Mouse (Mus musculus): ENCODE data around the gene Gm49340.

Gene Gm49340

GRCm38 (mm10) chr11:73329442-73329841 is at the start of gene Gm49340, which contains the start of the genes Aspa and Spata22:
Gene Gm49340, plus strand, starts transcription at chr11:73329741.
Gene Aspa, minus strand, starts transcription at chr11:73329596.
Gene Spata22, plus strand, starts transcription at chr11:73329741.
- no peak for TF ChIP-seq GATA4 (IDR thresholded peaks at IDR 0.05; ENCODE audit: insufficient replicate concordance, low read length)

GRCm38 (mm10) chr11:73280710-73281109 is 48.8 kb upstream of the Gm49340 start:
- no peak for TF ChIP-seq GATA4 (IDR thresholded peaks at IDR 0.05; ENCODE audit: insufficient replicate concordance, low read length)

- no peak for TF ChIP-seq GATA4 (IDR thresholded peaks at IDR 0.05; ENCODE audit: insufficient replicate concordance, low read length)
Measured at GRCm38 (mm10) chr11:73281528-73282027, 48.0 kb upstream of the Gm49340 start.

- TF ChIP-seq GATA4 (IDR thresholded peaks at IDR 0.05; ENCODE audit: insufficient replicate concordance, low read length): no peak
Measured at GRCm38 (mm10) chr11:73283369-73283768, 46.2 kb upstream of the Gm49340 start.

- TF ChIP-seq GATA4 (IDR thresholded peaks at IDR 0.05; ENCODE audit: insufficient replicate concordance, low read length): no peak
Measured at GRCm38 (mm10) chr11:73283926-73284325, 45.6 kb upstream of the Gm49340 start.

GRCm38 (mm10) chr11:73284351-73284750 is 45.2 kb upstream of the Gm49340 start:
- TF ChIP-seq GATA4 (IDR thresholded peaks at IDR 0.05; ENCODE audit: insufficient replicate concordance, low read length): no peak

GRCm38 (mm10) chr11:73289621-73290020 is 39.9 kb upstream of the Gm49340 start:
- no peak for TF ChIP-seq GATA4 (IDR thresholded peaks at IDR 0.05; ENCODE audit: insufficient replicate concordance, low read length)

GRCm38 (mm10) chr11:73303123-73303522 is 26.4 kb upstream of the Gm49340 start:
- no peak for TF ChIP-seq GATA4 (IDR thresholded peaks at IDR 0.05; ENCODE audit: insufficient replicate concordance, low read length)

GRCm38 (mm10) chr11:73315961-73316360 is 13.6 kb upstream of the Gm49340 start:
- no peak for TF ChIP-seq GATA4 (IDR thresholded peaks at IDR 0.05; ENCODE audit: insufficient replicate concordance, low read length)

GRCm38 (mm10) chr11:73323906-73324830 is 5.4 kb upstream of the Gm49340 start:
- no peak for TF ChIP-seq GATA4 (IDR thresholded peaks at IDR 0.05; ENCODE audit: insufficient replicate concordance, low read length)

- TF ChIP-seq GATA4 (IDR thresholded peaks at IDR 0.05; ENCODE audit: insufficient replicate concordance, low read length): no peak
Measured at GRCm38 (mm10) chr11:73326485-73326886, 3.1 kb upstream of the Gm49340 start.

GRCm38 (mm10) chr11:73327361-73327760 is 2.2 kb upstream of the Gm49340 start:
- TF ChIP-seq GATA4 (IDR thresholded peaks at IDR 0.05; ENCODE audit: insufficient replicate concordance, low read length): no peak

- TF ChIP-seq GATA4 (IDR thresholded peaks at IDR 0.05; ENCODE audit: insufficient replicate concordance, low read length): no peak
Measured at GRCm38 (mm10) chr11:73333357-73333756, 3.8 kb downstream of the Gm49340 start.

- no peak for TF ChIP-seq GATA4 (IDR thresholded peaks at IDR 0.05; ENCODE audit: insufficient replicate concordance, low read length)
Measured at GRCm38 (mm10) chr11:73336919-73337318, 7.4 kb downstream of the Gm49340 start.

- no peak for TF ChIP-seq GATA4 (IDR thresholded peaks at IDR 0.05; ENCODE audit: insufficient replicate concordance, low read length)
Measured at GRCm38 (mm10) chr11:73350483-73350882, 20.9 kb downstream of the Gm49340 start, which contains the start of gene Olfr20. Gene Olfr20, plus strand, starts transcription at chr11:73350783.

- no peak for TF ChIP-seq GATA4 (IDR thresholded peaks at IDR 0.05; ENCODE audit: insufficient replicate concordance, low read length)
Measured at GRCm38 (mm10) chr11:73370946-73371345, 41.4 kb downstream of the Gm49340 start, which contains the start of gene Olfr376. Gene Olfr376, plus strand, starts transcription at chr11:73371246.
